Mouse (Mus musculus): Measurements from ENCODE around the gene Tbck. TPM values are rescaled to one million over a fixed set of nuclear protein-coding genes. Genes with fewer than 3 reads are reported as not detected.

Gene Tbck
- polyA plus RNA-seq (2012; rRNA removed): 4.7 and 5.0 TPM in 2 replicates

DNA sequence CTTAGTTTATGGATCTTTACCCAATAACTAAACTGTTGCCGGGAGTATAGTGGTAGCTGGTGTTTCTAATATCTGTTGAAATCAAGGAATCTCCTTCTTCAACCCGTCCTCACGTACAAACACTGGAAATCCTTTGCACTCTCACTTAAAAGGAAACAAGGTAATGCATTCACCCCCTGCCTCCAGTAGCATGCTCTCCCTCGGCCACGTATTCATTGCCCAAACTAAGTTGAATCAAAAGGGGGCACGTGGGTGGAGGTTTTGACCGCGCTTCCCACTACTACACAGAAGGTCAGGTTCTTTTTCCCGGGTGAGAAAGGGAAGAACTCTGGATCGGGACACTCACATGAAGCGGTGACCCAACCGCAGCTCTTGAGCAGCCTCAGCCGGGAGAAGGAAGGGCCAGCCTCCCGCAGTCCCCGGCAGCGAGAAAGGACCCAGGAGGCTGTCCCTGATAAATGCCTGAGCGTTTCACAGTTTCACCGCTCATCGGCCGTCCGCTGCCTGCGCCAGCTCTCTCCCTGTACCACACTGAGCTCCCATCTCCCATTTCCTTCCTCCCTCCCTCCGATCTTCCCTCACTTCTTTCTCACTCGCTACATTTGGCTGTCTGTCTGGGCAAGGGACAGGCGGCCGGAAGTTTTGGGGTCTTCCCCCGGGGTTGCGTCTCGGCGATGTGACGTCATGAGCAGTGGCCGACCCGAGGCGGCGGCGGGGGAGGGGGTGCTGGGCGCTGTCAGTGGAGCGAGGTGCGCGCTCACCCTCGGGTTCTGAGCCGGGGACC is at the start of gene Tbck:
TSS of gene Tbck (plus strand) at position 698 of the 784 bp plus-strand sequence.
- peak; percentile 92 for DNase-seq
- 0 out of 2 replicates have a peak, but pooled peaks cover 2% of the 10 kb centered on the region for H3K4me1 ChIP-seq (replicated peaks; ENCODE audit: control insufficient read depth, insufficient read depth, low read length)
- peak within 1 kb of the TSS; percentile 74 for H3K27ac ChIP-seq (ENCODE audit: control insufficient read depth, insufficient read depth, low read length)
- under 1% methylated on average over 42 of the region's 42 CpGs for WGBS
- H3K27me3 ChIP-seq (ENCODE audit: control insufficient read depth, insufficient read depth, low read length): no peaks in the 10 kb centered on the region
- no peak for TF ChIP-seq CTCF (IDR thresholded peaks at IDR 0.05; ENCODE audit: borderline replicate concordance, control insufficient read depth, extremely low read depth, insufficient read depth, low read length, poor library complexity)
- TF ChIP-seq POLR2A (IDR thresholded peaks at IDR 0.05; ENCODE audit: control insufficient read depth, extremely low read depth, insufficient read depth, low read length, poor library complexity): 0 out of 2 replicates have a peak, but pooled peaks have one; percentile 38
- no peaks in the 10 kb centered on the region; the same call in 1 of the 2 replicates for H3K36me3 ChIP-seq (ENCODE audit: control insufficient read depth, insufficient read depth, low read length)
- H3K4me3 ChIP-seq (ENCODE audit: control insufficient read depth, insufficient read depth, low read length): peak within 1 kb of the TSS; percentile 86

GRCm38 (mm10) chr3:132637080-132637479 is 46.9 kb upstream of the Tbck start:
- no peak for DNase-seq

DNA sequence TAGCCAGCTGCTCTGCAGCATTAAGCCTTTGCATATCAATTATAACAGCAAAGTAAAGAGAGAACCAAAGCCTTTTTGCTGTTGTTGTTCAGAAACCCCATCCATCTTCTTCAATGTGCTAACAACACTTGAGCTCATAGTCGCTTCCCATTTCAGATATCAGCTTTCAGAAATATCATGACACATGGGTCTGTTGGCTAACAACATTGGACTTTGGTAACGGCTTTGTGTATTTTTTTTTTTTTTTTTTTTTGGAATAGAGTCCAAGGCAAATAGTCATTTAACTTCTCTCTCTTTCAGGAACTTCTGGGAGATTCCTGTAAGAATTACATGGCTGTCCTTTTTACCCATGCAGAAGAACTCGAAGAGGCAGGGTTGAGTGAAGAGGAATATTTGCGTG is 39.9 kb upstream of the Tbck start:
- whole genome bisulfite sequencing: 81% methylated on average over 4 of the region's 4 CpGs
- Histone ChIP-seq H3K4me3 (ENCODE audit: control insufficient read depth, insufficient read depth, low read length) (no peak overlapping the region), H3K4me1 (replicated peaks; ENCODE audit: control insufficient read depth, insufficient read depth, low read length) (no peaks in the 10 kb centered on the region), H3K27me3 (ENCODE audit: control insufficient read depth, insufficient read depth, low read length) (no peaks in the 10 kb centered on the region), H3K36me3 (ENCODE audit: control insufficient read depth, insufficient read depth, low read length) (no peaks in the 10 kb centered on the region), H3K27ac (ENCODE audit: control insufficient read depth, insufficient read depth, low read length) (no peak overlapping the region)
- no peak for TF ChIP-seq POLR2A (IDR thresholded peaks at IDR 0.05; ENCODE audit: control insufficient read depth, extremely low read depth, insufficient read depth, low read length, poor library complexity)
- no peak for TF ChIP-seq CTCF (IDR thresholded peaks at IDR 0.05; ENCODE audit: borderline replicate concordance, control insufficient read depth, extremely low read depth, insufficient read depth, low read length, poor library complexity)
- no peak for DNase-seq

More at GRCm38 (mm10) chr3:132637080-132637479, 46.9 kb upstream of the Tbck start:
- Histone ChIP-seq H3K4me1 (replicated peaks; ENCODE audit: control insufficient read depth, insufficient read depth, low read length) (no peaks in the 10 kb centered on the region), H3K27me3 (ENCODE audit: control insufficient read depth, insufficient read depth, low read length) (no peaks in the 10 kb centered on the region), H3K27ac (ENCODE audit: control insufficient read depth, insufficient read depth, low read length) (no peak overlapping the region), H3K4me3 (ENCODE audit: control insufficient read depth, insufficient read depth, low read length) (no peak overlapping the region), H3K36me3 (ENCODE audit: control insufficient read depth, insufficient read depth, low read length) (no peaks in the 10 kb centered on the region)
- TF ChIP-seq CTCF (IDR thresholded peaks at IDR 0.05; ENCODE audit: borderline replicate concordance, control insufficient read depth, extremely low read depth, insufficient read depth, low read length, poor library complexity) (no peak), POLR2A (IDR thresholded peaks at IDR 0.05; ENCODE audit: control insufficient read depth, extremely low read depth, insufficient read depth, low read length, poor library complexity) (no peak)
- WGBS: 92% methylated on average over 3 of the region's 3 CpGs

- Histone ChIP-seq H3K36me3 (ENCODE audit: control insufficient read depth, insufficient read depth, low read length) (no peaks in the 10 kb centered on the region), H3K27ac (ENCODE audit: control insufficient read depth, insufficient read depth, low read length) (no peak overlapping the region), H3K4me1 (replicated peaks; ENCODE audit: control insufficient read depth, insufficient read depth, low read length) (no peaks in the 10 kb centered on the region), H3K27me3 (ENCODE audit: control insufficient read depth, insufficient read depth, low read length) (no peaks in the 10 kb centered on the region), H3K4me3 (ENCODE audit: control insufficient read depth, insufficient read depth, low read length) (no peak overlapping the region)
- WGBS: 54% methylated on average over 1 of the region's 1 CpGs
- TF ChIP-seq POLR2A (IDR thresholded peaks at IDR 0.05; ENCODE audit: control insufficient read depth, extremely low read depth, insufficient read depth, low read length, poor library complexity) (no peak), CTCF (IDR thresholded peaks at IDR 0.05; ENCODE audit: borderline replicate concordance, control insufficient read depth, extremely low read depth, insufficient read depth, low read length, poor library complexity) (no peak)
- no peak for DNase-seq
Observed at GRCm38 (mm10) chr3:132646814-132647213, 37.1 kb upstream of the Tbck start.

DNA sequence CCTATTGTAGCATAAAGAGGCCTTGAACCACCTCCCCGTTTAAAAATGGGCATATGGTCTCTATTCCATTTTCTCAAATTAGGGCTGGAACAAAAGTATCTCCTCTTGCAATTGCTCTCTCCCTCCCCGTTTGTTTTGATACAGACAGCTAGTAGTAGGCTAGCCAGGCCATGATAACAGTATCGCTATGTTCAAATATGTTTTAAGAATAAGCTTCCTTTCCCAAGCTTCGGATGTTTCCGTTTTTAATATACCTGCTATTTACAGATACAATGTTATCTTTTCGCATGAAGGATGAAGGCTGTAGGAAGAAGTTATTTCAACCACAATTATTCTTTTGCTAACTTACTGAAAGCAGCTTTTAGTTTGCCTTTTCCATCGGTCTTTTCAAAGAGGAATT is 34.6 kb upstream of the Tbck start:
- WGBS: 86% methylated on average over 7 of the region's 7 CpGs
- Histone ChIP-seq H3K27ac (ENCODE audit: control insufficient read depth, insufficient read depth, low read length) (no peak overlapping the region), H3K4me1 (replicated peaks; ENCODE audit: control insufficient read depth, insufficient read depth, low read length) (no peaks in the 10 kb centered on the region), H3K4me3 (ENCODE audit: control insufficient read depth, insufficient read depth, low read length) (no peak overlapping the region), H3K36me3 (ENCODE audit: control insufficient read depth, insufficient read depth, low read length) (no peaks in the 10 kb centered on the region), H3K27me3 (ENCODE audit: control insufficient read depth, insufficient read depth, low read length) (no peaks in the 10 kb centered on the region)
- TF ChIP-seq CTCF (IDR thresholded peaks at IDR 0.05; ENCODE audit: borderline replicate concordance, control insufficient read depth, extremely low read depth, insufficient read depth, low read length, poor library complexity) (no peak), POLR2A (IDR thresholded peaks at IDR 0.05; ENCODE audit: control insufficient read depth, extremely low read depth, insufficient read depth, low read length, poor library complexity) (no peak)
- DNase-seq: no peak

- no peak for DNase-seq
- Histone ChIP-seq H3K27me3 (ENCODE audit: control insufficient read depth, insufficient read depth, low read length) (no peaks in the 10 kb centered on the region), H3K27ac (ENCODE audit: control insufficient read depth, insufficient read depth, low read length) (no peak overlapping the region), H3K4me1 (replicated peaks; ENCODE audit: control insufficient read depth, insufficient read depth, low read length) (no peaks in the 10 kb centered on the region), H3K36me3 (ENCODE audit: control insufficient read depth, insufficient read depth, low read length) (no peaks in the 10 kb centered on the region), H3K4me3 (ENCODE audit: control insufficient read depth, insufficient read depth, low read length) (no peak overlapping the region)
- no peak for TF ChIP-seq CTCF (IDR thresholded peaks at IDR 0.05; ENCODE audit: borderline replicate concordance, control insufficient read depth, extremely low read depth, insufficient read depth, low read length, poor library complexity)
- no peak for TF ChIP-seq POLR2A (IDR thresholded peaks at IDR 0.05; ENCODE audit: control insufficient read depth, extremely low read depth, insufficient read depth, low read length, poor library complexity)
- WGBS: 88% methylated on average over 5 of the region's 5 CpGs
Observed at GRCm38 (mm10) chr3:132650191-132650590, 33.8 kb upstream of the Tbck start.

Measured in thymus, adult 2 months (tissue).